Mouse (Mus musculus) heart, adult 2 months (tissue): ENCODE results near the gene Ncaph2.

Source experiments
- CTCF ChIP-seq: fragments of 200-600 bp; IDR thresholded peaks from 2 replicates; pipeline ENCODE4 v1.8.1; 2022; ENCODE audit warnings: antibody characterized with exemption, mild to moderate bottlenecking, moderate library complexity
- EP300 ChIP-seq: fragments of 200-500 bp; IDR thresholded peaks from 2 replicates; pipeline ENCODE4 v1.6.1; 2011; ENCODE audit warnings: low read depth, low read length, control low read depth; ENCODE audit not compliant: insufficient read depth
- POLR2A ChIP-seq: fragments of 200-500 bp; IDR thresholded peaks from 2 replicates; pipeline ENCODE4 v1.6.1; 2011; ENCODE audit warnings: mild to moderate bottlenecking, low read depth, low read length, control low read depth; ENCODE audit not compliant: insufficient read depth

DNA sequence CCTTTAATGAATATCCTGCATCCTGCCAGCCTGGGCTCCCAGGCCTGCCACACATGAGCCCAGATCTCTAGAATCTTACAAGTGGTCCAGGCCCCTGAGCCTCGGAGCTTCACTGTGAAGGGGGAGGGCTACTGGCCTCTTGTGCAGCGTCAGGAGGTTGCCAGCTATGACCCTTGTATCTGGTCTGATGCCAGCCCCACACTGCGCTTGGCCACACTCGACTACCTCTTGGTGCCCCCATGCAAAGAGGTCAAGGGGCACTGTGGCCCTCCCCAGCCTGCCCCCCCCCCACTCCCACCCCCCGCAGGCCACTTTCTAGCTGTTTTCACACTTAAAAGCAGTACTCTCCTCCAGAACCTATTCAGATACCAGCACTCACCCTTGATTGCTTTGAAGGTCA is 29.1 kb upstream of the Ncaph2 start:
- TF ChIP-seq POLR2A (no peak), EP300 (no peak), CTCF (no peak)
